20 mouse cellular contexts compared by ENCODE assay signal in genomic region chr4:130349666-130350065, GRCm38 (mm10). TPM values are rescaled to one million over a fixed set of nuclear protein-coding genes. Genes with fewer than 3 reads are reported as not detected.
DNase-seq lines count a peak whose midpoint lies in the region; ATAC-seq and TF ChIP-seq lines count a peak whose summit lies in the region.
"Had no signal": no experiment of that assay in that cellular context is flagged by ENCODE, and none has a peak within 500 bp of the region (broad histone marks: within the 10 kb centered on the region; RNA-seq: fewer than 3 reads in every experiment).

No protein-coding gene starts in this region.

- no peak for ATAC-seq in megakaryocyte progenitor cell, adult 5-6 weeks (replicated peaks; ENCODE audit: poor library complexity)

- no peak overlapping the region for H3K27ac ChIP-seq in heart, adult 2 months
- no peak overlapping the region for H3K27ac ChIP-seq in CH12.LX (ENCODE audit: insufficient read depth, low read depth)
- H3K27ac ChIP-seq in bone marrow, adult 2 months (ENCODE audit: control insufficient read depth, insufficient read depth, low read depth, low read length, poor library complexity) = no peak overlapping the region
- H3K27ac ChIP-seq: forebrain, embryonic 12.5 days; lung, embryonic 15.5 days; midbrain, embryonic 10.5 days had no signal

- no peak; the same call in 1 of the 2 replicates for TF ChIP-seq RAD21 in CH12.LX (IDR thresholded peaks at IDR 0.05; ENCODE audit: low read depth, low read length)

- H3K9me3 ChIP-seq in CH12.LX (replicated peaks; ENCODE audit: low read length) = no peaks in the 10 kb centered on the region
- H3K9me3 ChIP-seq: forebrain, embryonic 12.5 days; lung, embryonic 15.5 days; midbrain, embryonic 10.5 days had no signal

- 94% methylated on average over 6 of the region's 6 CpGs for WGBS in heart, adult 2 months
- WGBS in lung, adult 2 months = 98% methylated on average over 6 of the region's 6 CpGs
- 91% methylated on average over 6 of the region's 6 CpGs for WGBS in bone marrow, adult 2 months

- H3K4me3 ChIP-seq in heart, adult 2 months = no peak overlapping the region
- no peak overlapping the region for H3K4me3 ChIP-seq in lung, adult 2 months (replicated peaks; ENCODE audit: extremely low read depth, low read depth, low read length)
- H3K4me3 ChIP-seq in CH12.LX (replicated peaks in 1 of 3; ENCODE audit: low read depth in 2 of 3, low read length in 2 of 3, poor library complexity in 1 of 3) = no peak overlapping the region
- no peak overlapping the region for H3K4me3 ChIP-seq in bone marrow, adult 2 months (replicated peaks; ENCODE audit: control insufficient read depth, low read depth, low read length)
- H3K4me3 ChIP-seq: forebrain, embryonic 12.5 days; lung, embryonic 15.5 days; midbrain, embryonic 10.5 days; myocyte had no signal

- no peaks in the 10 kb centered on the region for H3K4me1 ChIP-seq in heart, adult 2 months (ENCODE audit: control insufficient read depth, insufficient read depth, low read length)
- H3K4me1 ChIP-seq in lung, adult 2 months (ENCODE audit: control insufficient read depth, insufficient read depth, low read length) = no peaks in the 10 kb centered on the region
- H3K4me1 ChIP-seq in CH12.LX (ENCODE audit: control insufficient read depth in 1 of 2, insufficient read depth in 2 of 2) = peaks cover 0 to 15% of the 10 kb centered on the region in 2 experiments; a peak in 2 of 4 replicates
- no peaks in the 10 kb centered on the region for H3K4me1 ChIP-seq in bone marrow, adult 2 months (ENCODE audit: control insufficient read depth, insufficient read depth, low read length)
- H3K4me1 ChIP-seq: forebrain, embryonic 12.5 days; lung, embryonic 15.5 days; midbrain, embryonic 10.5 days had no signal

- peak; percentile 47 for TF ChIP-seq CTCF in heart, adult 2 months (IDR thresholded peaks at IDR 0.05)
- TF ChIP-seq CTCF in lung, adult 2 months (IDR thresholded peaks at IDR 0.05; ENCODE audit: insufficient read depth, low read length) = peak; percentile 43
- peak; percentile 30 to 31; a peak in 3 of 4 replicates for TF ChIP-seq CTCF in CH12.LX (conservative IDR thresholded peaks at IDR 0.05 in 1 of 2, IDR thresholded peaks at IDR 0.05 in 1 of 2; ENCODE audit: low read depth in 2 of 2, low read length in 2 of 2)
- TF ChIP-seq CTCF in bone marrow, adult 2 months (IDR thresholded peaks at IDR 0.05; ENCODE audit: control insufficient read depth, insufficient read depth, low read length) = peak; percentile 31; the same call in 1 of the 2 replicates

- dilution Hi-C loops in CH12.LX (cut with MboI; ENCODE audit: extremely low pct_ligation_motif_present, extremely low pct_unique_long_range_greater_than_20kb, low sequenced_read_pairs) = no loop called here

- in situ Hi-C loops in CH12.LX (cut with MboI; ENCODE audit: low pct_ligation_motif_present, low pct_unique_long_range_greater_than_20kb, low sequenced_read_pairs) = no loop called here

- DNase-seq in heart, adult 2 months = no peak
- DNase-seq in heart, postnatal 10 days = no peak
- DNase-seq in lung, adult 2 months = no peak
- no peak for DNase-seq in lung, postnatal 4 days
- no peak for DNase-seq in CH12.LX (ENCODE audit: extremely low read depth)
- DNase-seq in urinary bladder, adult 2 months (ENCODE audit: low spot score) = no peak
- DNase-seq: adrenal gland, postnatal 14 days; heart, adult 18-20 months; kidney, postnatal 14 days; left cerebral cortex, postnatal 4 days; right cerebral cortex, postnatal 4 days had no signal

- H3K36me3 ChIP-seq in heart, adult 2 months (ENCODE audit: control insufficient read depth, insufficient read depth, low read length) = no peaks in the 10 kb centered on the region
- H3K36me3 ChIP-seq in CH12.LX (replicated peaks in 1 of 2; ENCODE audit: control insufficient read depth in 1 of 2, insufficient read depth in 1 of 2, low read length in 1 of 2) = peaks cover 58 to 97% of the 10 kb centered on the region in 2 experiments

- no peaks in the 10 kb centered on the region for H3K27me3 ChIP-seq in heart, adult 2 months (ENCODE audit: control insufficient read depth, insufficient read depth, low read length)
- H3K27me3 ChIP-seq in CH12.LX (replicated peaks) = no peaks in the 10 kb centered on the region
- H3K27me3 ChIP-seq: forebrain, embryonic 12.5 days; lung, embryonic 15.5 days had no signal

- intact Hi-C loops in heart, adult 2 months (cut with DNase I) = no loop called here
- intact Hi-C loops in heart, postnatal 10 days (cut with DNase I) = no loop called here

- no peaks in the 10 kb centered on the region for H3K79me2 ChIP-seq in heart, adult 2 months (replicated peaks; ENCODE audit: control insufficient read depth, insufficient read depth, low read length)
- no peaks in the 10 kb centered on the region; the same call in 1 of the 2 replicates for H3K79me2 ChIP-seq in CH12.LX (replicated peaks; ENCODE audit: control insufficient read depth, extremely low read depth, insufficient read depth, poor library complexity, severe bottlenecking)

- H3K4me2 ChIP-seq in CH12.LX (ENCODE audit: insufficient read depth, low read depth, poor library complexity, severe bottlenecking) = no peak overlapping the region
- H3K4me2 ChIP-seq: forebrain, embryonic 12.5 days; lung, embryonic 15.5 days had no signal

- no peak for TF ChIP-seq EP300 in heart, adult 2 months (IDR thresholded peaks at IDR 0.05; ENCODE audit: insufficient read depth, low read depth, low read length)
- TF ChIP-seq EP300 in CH12.LX (IDR thresholded peaks at IDR 0.05; ENCODE audit: low read length) = no peak

- H3K9ac ChIP-seq in heart, adult 2 months (ENCODE audit: low read depth, low read length) = no peak overlapping the region
- no peak overlapping the region for H3K9ac ChIP-seq in CH12.LX (ENCODE audit: insufficient read depth, low read depth)
- H3K9ac ChIP-seq: forebrain, embryonic 12.5 days; lung, embryonic 15.5 days had no signal

- TF ChIP-seq POLR2A in heart, adult 2 months (IDR thresholded peaks at IDR 0.05; ENCODE audit: insufficient read depth, low read depth, low read length) = no peak
- TF ChIP-seq POLR2A in lung, adult 2 months (IDR thresholded peaks at IDR 0.05; ENCODE audit: borderline replicate concordance, extremely low read depth, low read depth, low read length) = no peak
- TF ChIP-seq POLR2A in CH12.LX (IDR thresholded peaks at IDR 0.05; ENCODE audit: low read depth, low read length) = no peak
- no peak for TF ChIP-seq POLR2A in bone marrow, adult 2 months (IDR thresholded peaks at IDR 0.05; ENCODE audit: borderline replicate concordance, control insufficient read depth, low read depth, low read length)

TF ChIP-seq in CH12.LX, 34 proteins besides CTCF, POLR2A, EP300 and RAD21 (continues in another document):
- TF ChIP-seq CHD1 (IDR thresholded peaks at IDR 0.05; ENCODE audit: low read depth, low read length) = no peak
- no peak for TF ChIP-seq TBP (conservative IDR thresholded peaks at IDR 0.05; ENCODE audit: low read depth, low read length)

RNA-seq across cellular contexts. Expression of gene Zcchc17, which starts 10.1 kb away (rescaled TPM):
- 10 to 100 TPM; 25.8 to 30.7 TPM for total RNA-seq in heart, adult 2 months (2021)
- polyA plus RNA-seq in heart, adult 2 months (2012; rRNA removed) = 15.0 and 25.6 TPM in 2 replicates
- total RNA-seq in heart, postnatal 10 days (2021) = 10 to 100 TPM; 24.6 to 25.4 TPM
- 17.3 and 18.2 TPM in 2 replicates for polyA plus RNA-seq in lung, adult 2 months (2012; rRNA removed)
- total RNA-seq in CH12.LX (2012; rRNA removed) (31.7 and 42.6 TPM in 2 replicates), CH12.LX (2014; rRNA removed) (51.8 and 54.8 TPM in 2 replicates)
- polyA plus RNA-seq in CH12.LX (2012; ENCODE audit: insufficient read length, low read depth) = 67.7 and 87.4 TPM in 2 replicates
- polyA plus RNA-seq in bone marrow, adult 2 months (2011; ENCODE audit: insufficient read depth, insufficient read length, low replicate concordance, missing spikeins) = 24.3 and 26.6 TPM in 2 replicates
- polyA plus RNA-seq in urinary bladder, adult 2 months (2012; rRNA removed) = 24.7 and 34.3 TPM in 2 replicates
- total RNA-seq in megakaryocyte progenitor cell, adult 5-6 weeks (2015) = 16.0 and 21.9 TPM in 2 replicates
- 81.3 and 132 TPM in 2 replicates for total RNA-seq in megakaryocyte progenitor cell, adult 5-6 weeks (2017)

RNA-seq across cellular contexts. Expression of gene Snrnp40, which starts 10.3 kb away (rescaled TPM):
- total RNA-seq in heart, adult 2 months (2021) = 10 to 100 TPM; 14.5 to 14.9 TPM
- 15.7 and 22.6 TPM in 2 replicates for polyA plus RNA-seq in heart, adult 2 months (2012; rRNA removed)
- total RNA-seq in heart, postnatal 10 days (2021) = 10 to 100 TPM; 26.1 to 29.9 TPM
- 18.1 and 26.2 TPM in 2 replicates for polyA plus RNA-seq in lung, adult 2 months (2012; rRNA removed)
- 108 and 134 TPM in 2 replicates for total RNA-seq in CH12.LX (2012; rRNA removed)
- total RNA-seq in CH12.LX (2014; rRNA removed) = 180 and 184 TPM in 2 replicates
- 128 and 157 TPM in 2 replicates for polyA plus RNA-seq in CH12.LX (2012; ENCODE audit: insufficient read length, low read depth)
- polyA plus RNA-seq in bone marrow, adult 2 months (2011; ENCODE audit: insufficient read depth, insufficient read length, low replicate concordance, missing spikeins) = 28.8 and 35.6 TPM in 2 replicates
- polyA plus RNA-seq in urinary bladder, adult 2 months (2012; rRNA removed) = 30.7 and 35.2 TPM in 2 replicates
- total RNA-seq in megakaryocyte progenitor cell, adult 5-6 weeks (2015) = 65.9 and 66.0 TPM in 2 replicates
- total RNA-seq in megakaryocyte progenitor cell, adult 5-6 weeks (2017) = 89.7 and 90.8 TPM in 2 replicates

RNA-seq across cellular contexts. Expression of gene Gm10570, which starts 41.2 kb away (rescaled TPM):
- total RNA-seq in heart, adult 2 months (2021) = not detected
- polyA plus RNA-seq in heart, adult 2 months (2012; rRNA removed) = 0.27 and 0.73 TPM in 2 replicates
- 1 to 10 TPM in 1 of 2 experiments, not detected in 1; 1.1 TPM for total RNA-seq in heart, postnatal 10 days (2021)
- polyA plus RNA-seq in lung, adult 2 months (2012; rRNA removed) = 0.40 TPM in 1 of 2 replicates, not detected in the other
- not detected in 2 replicates for total RNA-seq in CH12.LX (2012; rRNA removed)
- not detected in 2 replicates for total RNA-seq in CH12.LX (2014; rRNA removed)
- polyA plus RNA-seq in CH12.LX (2012; ENCODE audit: insufficient read length, low read depth) = not detected in 2 replicates
- polyA plus RNA-seq in bone marrow, adult 2 months (2011; ENCODE audit: insufficient read depth, insufficient read length, low replicate concordance, missing spikeins) = not detected in 2 replicates
- 0.21 and 1.1 TPM in 2 replicates for polyA plus RNA-seq in urinary bladder, adult 2 months (2012; rRNA removed)
- not detected in 2 replicates for total RNA-seq in megakaryocyte progenitor cell, adult 5-6 weeks (2015)
- total RNA-seq in megakaryocyte progenitor cell, adult 5-6 weeks (2017) = not detected in 2 replicates
- total RNA-seq: common myeloid progenitor, adult 5-6 weeks; heart, adult 18-20 months had no signal
- polyA plus RNA-seq: embryonic facial prominence, embryonic 14.5 days; forebrain, embryonic 12.5 days; lung, embryonic 15.5 days; midbrain, embryonic 10.5 days; stomach, embryonic 14.5 days had no signal

RNA-seq across cellular contexts. Expression of gene Fabp3, which starts 41.3 kb away (rescaled TPM):
- total RNA-seq in heart, adult 2 months (2021) = 1,000 to 10,000 TPM; 5,566 to 6,234 TPM
- 6,657 and 8,958 TPM in 2 replicates for polyA plus RNA-seq in heart, adult 2 months (2012; rRNA removed)
- total RNA-seq in heart, postnatal 10 days (2021) = 1,000 to 10,000 TPM; 7,205 to 8,003 TPM
- 48.5 and 75.4 TPM in 2 replicates for polyA plus RNA-seq in lung, adult 2 months (2012; rRNA removed)
- total RNA-seq in CH12.LX (2012; rRNA removed) (not detected in 2 replicates), CH12.LX (2014; rRNA removed) (not detected in 2 replicates)
- 0.38 TPM in 1 of 2 replicates, not detected in the other for polyA plus RNA-seq in CH12.LX (2012; ENCODE audit: insufficient read length, low read depth)
- polyA plus RNA-seq in bone marrow, adult 2 months (2011; ENCODE audit: insufficient read depth, insufficient read length, low replicate concordance, missing spikeins) = 1.6 and 44.6 TPM in 2 replicates
- polyA plus RNA-seq in urinary bladder, adult 2 months (2012; rRNA removed) = 22.5 and 23.1 TPM in 2 replicates
- not detected in 2 replicates for total RNA-seq in megakaryocyte progenitor cell, adult 5-6 weeks (2015)
- not detected in 2 replicates for total RNA-seq in megakaryocyte progenitor cell, adult 5-6 weeks (2017)
- total RNA-seq: common myeloid progenitor, adult 5-6 weeks had no signal
